Comparison of ENCODE assay signal across 8 mouse cellular contexts in the genomic region with DNA sequence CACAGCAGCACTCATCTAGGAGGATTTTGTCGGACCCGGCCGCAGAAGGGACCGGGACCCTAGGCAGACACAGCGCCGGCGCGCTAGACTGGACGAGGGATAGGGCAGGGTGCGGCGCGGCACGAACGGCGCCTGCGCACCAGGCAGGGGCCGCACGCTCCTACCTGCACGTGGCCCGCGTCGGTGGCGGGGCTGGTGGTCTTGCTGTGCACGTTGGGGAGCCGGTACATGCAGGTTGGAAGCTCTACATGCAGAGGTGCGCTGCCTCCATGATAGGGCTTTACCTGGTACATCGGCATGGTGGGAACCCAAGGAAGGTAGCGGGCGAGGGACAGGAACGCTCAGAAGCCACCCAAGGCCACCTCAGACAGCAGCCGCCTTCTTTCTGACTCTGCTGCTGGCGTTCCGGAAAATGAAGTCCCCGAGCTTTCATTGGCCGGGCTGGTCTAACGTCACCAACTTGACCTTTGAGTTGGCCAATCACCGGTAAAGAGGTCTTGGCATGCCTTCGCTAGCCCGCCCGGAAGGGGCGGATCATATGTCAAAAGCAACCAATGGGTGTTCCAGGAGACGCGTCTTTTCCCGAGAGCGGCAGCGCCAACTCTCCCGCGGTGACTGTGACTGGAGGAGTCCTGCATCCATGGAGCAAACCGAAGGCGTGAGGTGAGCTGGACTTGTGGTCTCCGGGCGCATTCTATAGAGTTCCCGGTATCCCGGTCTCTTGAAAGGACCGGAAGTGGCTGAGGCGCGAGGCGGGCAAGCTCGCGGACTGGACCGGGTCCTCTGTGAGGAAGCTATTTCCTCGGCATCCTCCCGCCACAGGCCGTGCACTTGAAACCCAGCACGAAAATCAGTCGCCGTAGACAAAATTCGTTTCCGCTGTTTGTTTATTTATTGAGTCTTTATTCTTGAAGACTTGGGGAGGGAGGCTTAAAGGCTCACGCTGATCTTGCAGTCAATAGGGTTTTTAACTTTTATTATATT. TPM values are rescaled to one million over a fixed set of nuclear protein-coding genes. Genes with fewer than 3 reads are reported as not detected.
DNase-seq lines count a peak whose midpoint lies in the region; ATAC-seq lines count a peak whose summit lies in the region.

A gene (minus strand): TSS at position 431 of the 984 bp plus-strand sequence.
A gene (plus strand): TSS at position 548 of the 984 bp plus-strand sequence.

- under 1% methylated on average over 70 of the region's 70 CpGs for WGBS in hindbrain, embryonic 14.5 days

- peak within 1 kb of the TSS; percentile 59 for H3K9ac ChIP-seq in hindbrain, embryonic 14.5 days

- peak within 1 kb of the TSS; percentile 71 for H3K4me2 ChIP-seq in hindbrain, embryonic 14.5 days (replicated peaks)

- H3K4me3 ChIP-seq in hindbrain, embryonic 14.5 days (replicated peaks; ENCODE audit: low read length): peak within 1 kb of the TSS; percentile 51

- peaks cover 22% of the 10 kb centered on the region for H3K4me1 ChIP-seq in hindbrain, embryonic 14.5 days (replicated peaks; ENCODE audit: control insufficient read depth, insufficient read depth, low read length)

- no peaks in the 10 kb centered on the region for H3K27me3 ChIP-seq in hindbrain, embryonic 14.5 days (ENCODE audit: control insufficient read depth, insufficient read depth, low read length)

- peak; percentile 99 for ATAC-seq in hindbrain, embryonic 14.5 days (ENCODE audit: low FRiP score)

- peak within 1 kb of the TSS; percentile 86 for H3K27ac ChIP-seq in hindbrain, embryonic 14.5 days

- H3K36me3 ChIP-seq in hindbrain, embryonic 14.5 days (replicated peaks; ENCODE audit: control insufficient read depth, insufficient read depth): peaks cover 24% of the 10 kb centered on the region

- H3K9me3 ChIP-seq in hindbrain, embryonic 14.5 days (ENCODE audit: control insufficient read depth, low read length): no peaks in the 10 kb centered on the region

- peak; percentile 100 for DNase-seq in R1 (ENCODE audit: low read depth, low spot score)
- peak; percentile 95 to 96 for DNase-seq in cerebellum, postnatal 25 days
- DNase-seq in frontal cortex, postnatal 25 days (ENCODE audit: low spot score in 2 of 2): peak; percentile 91 to 94
- DNase-seq in hindbrain, embryonic 14.5 days (ENCODE audit: low spot score): peak; percentile 99
- DNase-seq in layer of hippocampus, postnatal 36 days: peak; percentile 95 to 97
- peak; percentile 99 for DNase-seq in lung, postnatal 36 days
- DNase-seq in retina, postnatal 1 day: peak; percentile 99
- DNase-seq in urinary bladder, adult 18-20 months (ENCODE audit: low spot score in 2 of 2): peak; percentile 88 to 97

RNA-seq across cellular contexts. Expression of the first gene that starts in this region (rescaled TPM):
- 86.7 and 87.4 TPM in 2 replicates for polyA plus RNA-seq in hindbrain, embryonic 14.5 days (2014; fragmentation: Nextera tagmentation; extraction: Ambion mirVana)
- total RNA-seq in layer of hippocampus, postnatal 36 days (2021): 10 to 100 TPM; 29.2 to 34.9 TPM

RNA-seq across cellular contexts. Expression of the second gene that starts in this region (rescaled TPM):
- polyA plus RNA-seq in hindbrain, embryonic 14.5 days (2014; fragmentation: Nextera tagmentation; extraction: Ambion mirVana): 25.8 and 29.3 TPM in 2 replicates
- 10 to 100 TPM; 13.9 to 16.3 TPM for total RNA-seq in layer of hippocampus, postnatal 36 days (2021)

Comparison
In these comparisons a context has a peak if more than half of its experiments do, and no peak if none do; other contexts are left out.
1. Peak in every context shown above with its lines: DNase-seq, ATAC-seq, H3K4me3 ChIP-seq and H3K27ac ChIP-seq.